Mouse (Mus musculus): ENCODE data around the gene Ehbp1.

Gene Ehbp1

GRCm38 (mm10) chr11:22000316-22001076 lies 341.6 kb downstream of the Ehbp1 start:
- no peak for DNase-seq (ENCODE audit: low spot score)

DNA sequence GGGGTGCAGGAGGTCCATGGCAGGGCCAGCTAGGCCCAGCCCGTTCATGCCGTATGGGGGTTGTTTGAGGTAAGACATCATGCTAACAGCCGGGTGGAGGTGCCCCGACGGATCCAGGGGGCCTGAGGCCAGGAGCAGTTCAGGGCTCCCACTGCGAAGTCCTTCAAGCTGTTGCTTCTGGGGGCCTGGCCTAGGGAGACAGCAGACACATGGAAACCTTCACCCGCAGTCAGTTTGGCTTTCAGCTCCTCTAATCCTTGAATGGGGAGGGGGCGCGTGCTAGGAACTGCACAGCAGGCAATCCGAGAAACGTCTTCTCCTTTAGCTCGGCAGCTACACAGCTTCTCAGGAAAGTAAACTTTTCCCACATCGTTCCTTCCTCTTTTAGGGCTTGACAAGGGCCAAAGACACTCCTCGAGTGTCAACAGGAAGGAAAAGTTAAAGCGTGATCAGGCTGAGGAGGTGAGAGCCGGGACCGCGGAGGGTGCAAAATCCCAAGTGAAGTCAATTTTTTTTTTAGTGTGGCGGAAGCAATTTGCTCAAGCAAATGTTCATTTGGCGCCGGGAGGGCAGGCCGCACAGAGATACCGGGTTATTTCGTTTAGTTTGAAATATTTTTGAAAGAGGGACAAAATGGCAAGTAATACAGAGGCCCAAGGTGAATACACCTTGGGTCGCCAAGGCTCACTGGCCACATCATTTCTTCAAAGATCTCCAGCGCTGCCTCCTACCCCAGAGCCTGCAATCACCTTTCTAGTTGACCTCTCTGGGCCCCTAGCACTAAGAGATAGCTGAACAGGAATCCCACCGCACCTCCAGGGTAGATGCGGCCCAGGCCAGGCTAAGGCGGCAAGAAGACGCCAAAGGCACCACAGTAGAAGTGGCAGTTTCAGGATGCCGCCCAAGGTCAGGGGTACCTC lies 342.4 kb downstream of the Ehbp1 start:
- DNase-seq (ENCODE audit: low spot score) = no peak

DNA sequence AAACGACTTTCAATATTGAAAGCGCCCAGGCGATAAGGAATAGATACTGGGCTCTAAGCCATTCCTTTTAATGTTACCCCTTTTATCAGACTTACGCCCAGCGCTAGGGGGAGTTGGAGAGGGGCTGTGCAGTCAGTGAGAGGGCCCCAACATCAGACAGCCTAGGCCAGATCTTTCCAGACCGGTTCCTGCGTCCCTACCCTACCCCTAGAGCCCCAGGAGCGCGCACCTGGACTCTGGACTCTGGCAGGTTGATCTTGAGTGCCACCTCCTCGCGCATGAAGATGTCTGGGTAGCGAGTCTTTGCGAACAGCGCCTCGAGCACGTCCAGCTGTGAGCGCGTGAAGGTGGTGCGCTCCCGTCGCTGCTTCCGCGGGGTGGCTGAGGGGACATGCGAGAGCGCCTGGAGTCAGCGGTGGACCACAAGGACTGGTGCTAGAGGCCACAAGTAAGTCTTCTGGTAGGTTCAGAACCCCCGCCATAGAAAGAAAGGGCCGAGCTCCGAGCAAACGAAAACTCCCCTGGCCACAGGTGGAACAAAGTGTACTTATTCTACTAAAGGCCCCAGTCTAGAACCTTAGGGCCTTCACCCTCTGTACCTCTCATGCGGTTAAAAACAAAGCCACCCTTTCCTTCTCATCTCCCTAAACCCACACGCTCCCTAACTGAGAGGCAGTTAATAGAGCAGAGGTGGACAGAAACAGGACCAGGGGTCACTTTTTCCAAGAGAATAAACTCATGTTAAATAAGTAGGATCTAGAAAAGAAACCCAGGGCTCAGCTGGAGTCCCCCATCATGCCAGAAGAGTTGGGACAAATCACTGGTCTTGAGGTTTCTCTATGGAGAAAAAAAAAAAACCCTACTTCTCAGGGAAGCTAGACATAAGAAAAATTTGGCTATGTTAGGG lies 343.7 kb downstream of the Ehbp1 start:
- DNase-seq (ENCODE audit: low spot score) = no peak

DNA sequence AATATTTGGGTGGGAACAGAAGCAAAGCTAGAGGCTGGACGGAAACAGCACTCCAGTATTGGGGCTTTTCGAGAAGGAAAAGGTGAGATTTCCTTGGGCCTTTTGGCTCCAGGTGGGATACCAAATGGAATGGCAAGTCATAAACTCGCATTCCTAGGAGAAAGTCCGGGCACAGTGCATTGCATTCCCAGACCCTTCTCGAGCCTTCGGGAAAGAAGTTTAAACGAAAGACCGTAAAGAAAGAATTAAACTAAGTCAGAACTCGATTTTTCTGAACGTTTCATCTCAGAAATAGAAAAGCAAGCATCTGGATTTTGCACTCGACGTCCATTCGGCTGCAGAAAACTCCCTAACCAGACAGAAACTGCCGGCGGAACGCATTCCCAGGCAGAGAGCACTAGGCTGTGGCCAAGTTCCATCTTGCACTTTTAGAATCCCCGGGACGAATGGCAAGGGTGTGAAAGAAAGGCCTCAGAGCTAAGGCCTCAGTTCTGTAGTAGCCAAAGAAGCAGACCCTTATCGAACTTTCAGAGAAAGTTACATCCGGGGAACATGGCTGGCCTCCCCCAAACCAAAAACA lies 344.4 kb downstream of the Ehbp1 start:
- DNase-seq (ENCODE audit: low spot score) = no peak

DNA sequence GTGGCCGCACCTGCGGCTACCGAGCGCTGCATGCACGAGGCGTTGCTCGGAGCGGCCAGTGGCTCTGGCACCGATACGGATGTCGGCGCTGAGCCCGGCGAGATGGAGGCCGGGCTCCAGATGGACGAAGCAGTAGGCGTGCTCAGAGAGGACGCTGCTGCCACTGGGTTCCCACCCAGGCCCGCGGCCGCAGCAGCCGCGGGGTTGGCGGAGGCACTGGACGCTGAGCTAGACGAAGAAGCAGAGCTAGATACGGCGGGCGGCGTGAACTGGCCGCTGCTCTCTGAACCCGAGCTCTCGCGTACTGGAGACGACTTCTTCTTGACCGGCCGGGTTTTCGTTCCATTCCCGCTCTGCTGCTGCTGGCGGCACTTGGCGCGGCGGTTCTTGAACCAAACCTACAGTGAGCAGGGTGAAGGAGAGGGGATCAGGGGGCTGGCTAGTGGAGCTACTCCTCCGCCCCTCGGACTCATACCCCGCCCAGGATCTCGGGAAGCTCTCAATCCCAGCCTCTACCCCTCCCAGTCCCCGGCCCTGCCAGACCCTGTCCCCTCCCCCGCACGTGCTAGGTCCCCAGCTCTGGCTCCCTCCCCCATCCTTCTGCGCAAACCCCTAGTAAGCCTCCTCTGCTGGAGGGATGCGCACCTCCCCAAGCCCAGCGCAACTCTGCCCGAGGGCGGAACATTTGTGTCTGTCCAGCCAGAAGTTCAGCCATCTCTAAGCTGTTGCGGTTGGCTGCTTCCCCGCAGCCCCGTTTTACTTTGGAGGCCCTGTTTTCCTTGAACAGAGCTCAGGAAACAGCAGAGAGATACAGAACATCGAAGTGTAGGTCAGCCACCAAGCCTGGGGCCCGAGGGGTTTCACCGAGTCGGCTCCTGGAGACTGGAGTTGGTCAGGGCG lies 345.2 kb downstream of the Ehbp1 start:
- no peak for DNase-seq (ENCODE audit: low spot score)

- no peak for DNase-seq (ENCODE audit: low spot score)
Measured at GRCm38 (mm10) chr11:21996325-21996647, 345.8 kb downstream of the Ehbp1 start.

DNA sequence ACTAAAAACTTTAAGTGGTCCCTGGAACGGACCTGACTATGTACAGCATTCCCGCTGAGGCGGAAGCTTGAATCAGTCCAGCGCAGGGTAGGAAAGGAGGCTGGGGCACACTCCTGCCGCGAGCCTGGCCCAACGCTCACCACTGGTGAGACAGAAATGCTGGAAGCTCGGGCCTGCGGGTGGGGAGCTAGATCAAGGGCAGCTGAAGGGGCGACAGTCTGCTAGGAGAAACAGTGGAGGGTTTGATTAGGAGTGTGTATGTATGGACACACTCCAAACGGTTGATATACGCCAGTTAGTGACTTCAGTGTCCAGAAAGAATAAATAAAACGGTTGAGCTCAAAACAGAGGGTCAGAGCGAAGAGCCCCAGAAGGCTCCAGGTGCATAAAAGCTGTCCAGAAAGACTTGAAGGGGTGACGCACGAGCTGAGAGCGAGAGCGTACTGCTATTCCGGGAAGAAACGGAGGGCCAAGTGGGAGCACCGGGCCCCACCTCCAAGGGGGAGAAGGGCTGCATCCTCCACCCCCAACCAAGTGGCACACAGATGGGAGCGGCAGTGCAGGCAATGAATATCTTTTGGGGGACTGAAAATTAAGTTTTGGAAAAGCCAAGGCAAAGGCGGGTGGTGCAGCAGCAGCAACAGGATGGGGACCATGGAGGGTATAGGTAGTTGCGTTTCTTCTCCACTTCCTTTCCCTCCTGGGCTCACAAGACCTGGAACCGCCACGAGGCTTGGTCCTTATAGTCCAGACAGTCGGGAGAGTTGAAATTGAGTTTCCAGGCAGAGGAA lies 346.4 kb downstream of the Ehbp1 start:
- no peak for DNase-seq (ENCODE audit: low spot score)

- DNase-seq (ENCODE audit: low spot score) = peak; percentile 2
Measured at GRCm38 (mm10) chr11:21994377-21995370, 347.4 kb downstream of the Ehbp1 start.

DNA sequence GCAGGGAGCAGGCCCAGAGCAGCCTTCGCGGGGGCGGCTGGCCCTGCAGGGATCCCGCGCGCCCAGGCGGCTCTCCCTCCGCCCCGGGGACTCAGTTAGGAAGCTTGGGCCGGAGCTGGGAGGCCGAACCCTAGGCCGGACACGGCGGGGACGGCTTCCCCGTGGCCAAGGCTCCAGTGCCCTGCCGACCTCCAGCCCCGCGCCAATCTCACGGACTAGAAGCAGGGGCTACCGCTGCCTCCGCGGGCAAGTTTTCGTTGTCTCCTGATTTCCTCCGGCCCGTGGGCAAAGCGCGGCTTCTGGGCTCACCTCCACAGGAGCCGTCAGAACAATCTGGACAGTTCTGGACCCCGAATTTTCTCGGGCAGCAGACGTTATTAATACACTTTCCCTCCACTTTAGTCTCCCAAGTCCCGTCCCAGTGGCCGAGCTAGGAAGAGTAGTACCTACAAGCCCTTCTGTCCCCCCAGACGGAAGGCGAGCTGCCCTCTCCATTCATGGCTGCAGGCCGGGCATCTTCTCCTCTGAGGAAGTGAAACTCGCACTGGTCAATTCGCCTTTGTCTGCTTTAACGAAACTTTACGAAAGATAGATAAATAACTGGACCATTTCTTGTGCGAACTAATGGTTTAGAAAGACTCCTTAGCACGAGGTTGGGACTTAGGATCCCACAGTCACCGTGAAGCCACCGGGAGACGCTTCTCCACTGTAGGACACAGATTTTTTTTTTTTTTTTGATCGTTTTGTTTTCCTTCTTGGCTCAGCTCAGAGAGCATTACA lies 348.3 kb downstream of the Ehbp1 start:
- DNase-seq (ENCODE audit: low spot score) = peak; percentile 20

DNA sequence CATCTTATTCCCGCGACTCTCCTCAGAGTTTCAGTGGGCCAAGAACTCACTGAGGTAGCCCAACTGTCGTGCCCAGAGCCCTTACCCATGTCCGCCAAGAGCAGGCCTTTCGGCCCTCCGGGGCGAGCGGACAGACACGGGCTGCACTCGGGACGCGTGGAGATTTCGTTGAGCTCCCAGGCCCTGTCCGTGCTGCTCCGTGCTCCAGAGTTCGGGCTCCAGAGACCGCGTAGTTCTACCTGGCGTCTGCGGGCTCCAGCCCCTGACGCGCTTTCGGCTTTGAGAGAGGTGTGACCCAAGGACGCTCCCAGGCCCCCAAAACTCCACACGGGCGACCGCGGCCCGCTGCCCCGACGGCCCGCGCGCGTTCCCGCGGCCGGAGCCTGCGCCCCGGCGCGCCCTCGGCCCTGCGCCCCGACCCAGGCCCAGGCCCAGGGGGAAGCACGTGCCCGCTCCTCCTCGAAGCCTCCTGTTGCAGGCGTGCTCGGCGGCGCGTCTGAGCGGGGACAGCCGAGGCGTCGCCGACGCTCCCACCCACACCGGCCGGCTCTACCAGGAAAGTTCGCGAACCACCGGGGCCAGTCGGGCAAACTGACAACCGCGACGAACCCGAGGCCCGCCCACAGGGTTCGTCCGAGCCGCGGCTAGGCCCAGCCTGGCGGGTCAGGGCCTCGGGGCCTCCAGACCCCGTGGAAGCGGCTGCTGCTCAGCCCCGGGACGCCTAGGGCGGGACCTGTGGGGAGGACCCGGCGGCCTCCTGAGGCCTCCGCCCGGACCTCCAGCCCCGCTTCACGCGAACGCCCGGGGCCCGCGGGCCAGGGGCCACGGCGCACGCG lies 349.1 kb downstream of the Ehbp1 start:
- DNase-seq (ENCODE audit: low spot score) = peak; percentile 6

DNA sequence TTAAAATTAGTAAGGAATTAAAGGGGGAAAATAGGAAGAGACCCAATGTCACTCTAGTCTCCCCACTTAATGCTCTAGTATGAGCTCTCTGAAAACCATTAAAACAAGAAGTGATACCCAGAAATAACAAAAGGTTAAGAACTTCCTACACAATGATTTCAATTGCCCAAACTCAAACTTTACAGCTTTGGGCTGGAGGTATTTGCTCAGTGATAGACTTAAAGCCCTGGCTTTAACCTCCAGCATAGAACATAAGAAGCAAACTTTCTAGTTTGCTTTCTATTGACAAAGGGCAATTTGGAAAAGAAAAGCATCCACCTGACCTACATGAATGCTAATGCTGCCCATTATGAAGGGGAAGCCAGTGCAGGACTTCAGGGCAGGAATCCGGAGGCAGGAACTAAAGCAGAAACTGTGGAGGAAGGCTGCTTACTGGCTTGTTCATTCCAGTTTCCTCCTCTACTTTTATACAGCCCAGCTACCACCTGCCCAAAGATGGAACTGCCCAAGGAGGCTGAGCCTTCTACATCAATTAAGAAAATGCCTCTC lies 353.6 kb downstream of the Ehbp1 start:
- no peak for DNase-seq (ENCODE audit: low spot score)

GRCm38 (mm10) chr11:21985118-21985517 lies 357.0 kb downstream of the Ehbp1 start:
- no peak for DNase-seq (ENCODE audit: low spot score)

DNA sequence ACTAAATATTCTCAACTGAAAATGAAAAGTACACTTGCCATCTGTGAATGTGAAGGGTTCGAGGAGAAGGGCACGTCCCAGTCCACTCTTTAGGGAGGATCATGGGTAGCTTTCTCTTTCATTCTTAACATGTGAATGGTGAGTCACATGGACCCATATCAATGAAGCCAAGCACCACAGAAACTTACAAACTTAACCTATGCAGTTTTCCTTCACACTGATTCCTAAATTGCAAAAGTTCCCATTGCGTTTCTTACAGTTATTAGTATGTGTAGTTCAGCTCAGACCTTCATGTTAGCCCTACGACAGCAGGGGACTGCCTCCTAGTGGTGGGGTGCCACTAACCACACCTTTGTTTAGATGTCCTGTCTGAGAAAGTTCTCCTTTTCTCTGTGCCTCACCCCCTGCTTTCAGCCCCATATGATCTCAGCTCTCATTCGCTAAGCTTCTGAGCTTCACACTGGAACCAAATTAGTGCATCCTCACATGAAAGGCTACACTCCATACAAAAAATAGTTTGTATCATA lies 368.0 kb downstream of the Ehbp1 start:
- no peak for DNase-seq (ENCODE audit: low spot score)

DNA sequence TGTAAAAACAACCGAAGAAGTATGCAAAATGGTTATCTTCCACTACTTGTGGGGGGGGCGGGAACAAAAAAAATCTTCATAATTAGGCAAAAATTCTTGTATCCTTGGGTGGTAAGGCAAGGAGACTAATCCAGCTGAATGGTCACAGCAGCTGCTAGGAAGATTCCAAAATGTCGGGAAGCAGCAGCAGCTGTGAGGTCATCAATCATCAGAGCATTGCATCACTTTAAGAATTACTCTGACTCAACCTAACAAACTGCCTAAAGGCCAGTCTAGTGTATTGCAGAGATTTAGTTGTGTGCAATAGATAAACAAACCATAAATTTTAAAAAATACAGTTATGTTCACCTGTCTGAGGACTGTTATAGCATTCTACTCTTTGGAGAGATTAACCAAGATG lies 368.5 kb downstream of the Ehbp1 start:
- DNase-seq (ENCODE audit: low spot score) = no peak

DNA sequence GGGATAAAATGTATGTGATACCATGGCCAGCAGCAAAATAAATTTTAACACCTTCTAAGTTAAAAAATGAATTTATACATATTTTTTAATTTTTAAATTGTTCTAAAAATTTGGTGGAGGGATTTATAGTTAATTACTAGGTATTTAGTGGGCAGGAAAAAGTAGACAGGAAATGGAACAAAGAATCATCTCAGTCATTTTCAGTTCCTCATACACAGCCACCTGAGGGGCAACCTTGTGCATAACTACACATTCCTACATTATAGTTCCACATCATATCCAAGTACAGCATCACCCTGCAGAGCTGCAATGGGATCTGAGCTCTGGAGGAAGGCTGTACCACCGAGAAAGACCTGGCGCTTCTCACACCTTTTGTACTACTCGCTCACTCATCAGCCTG lies 373.2 kb downstream of the Ehbp1 start:
- DNase-seq (ENCODE audit: low spot score) = no peak

Data from ovary, postnatal 14 days (tissue).